Mouse (Mus musculus) CD4-positive naive resting alpha-beta T cell, adult 57 days (primary cell): ENCODE data around the gene Sgf29. TPM values are rescaled to one million over a fixed set of nuclear protein-coding genes. Genes with fewer than 3 reads are reported as not detected.

Experiments
- total RNA-seq: library from RNA; stranded (reverse); gene quantifications from one replicate; pipeline ENCODE4 v1.2.4, GENCODE M21; 2023

Sgf29 gene
- 70.0 TPM for total RNA-seq

DNA sequence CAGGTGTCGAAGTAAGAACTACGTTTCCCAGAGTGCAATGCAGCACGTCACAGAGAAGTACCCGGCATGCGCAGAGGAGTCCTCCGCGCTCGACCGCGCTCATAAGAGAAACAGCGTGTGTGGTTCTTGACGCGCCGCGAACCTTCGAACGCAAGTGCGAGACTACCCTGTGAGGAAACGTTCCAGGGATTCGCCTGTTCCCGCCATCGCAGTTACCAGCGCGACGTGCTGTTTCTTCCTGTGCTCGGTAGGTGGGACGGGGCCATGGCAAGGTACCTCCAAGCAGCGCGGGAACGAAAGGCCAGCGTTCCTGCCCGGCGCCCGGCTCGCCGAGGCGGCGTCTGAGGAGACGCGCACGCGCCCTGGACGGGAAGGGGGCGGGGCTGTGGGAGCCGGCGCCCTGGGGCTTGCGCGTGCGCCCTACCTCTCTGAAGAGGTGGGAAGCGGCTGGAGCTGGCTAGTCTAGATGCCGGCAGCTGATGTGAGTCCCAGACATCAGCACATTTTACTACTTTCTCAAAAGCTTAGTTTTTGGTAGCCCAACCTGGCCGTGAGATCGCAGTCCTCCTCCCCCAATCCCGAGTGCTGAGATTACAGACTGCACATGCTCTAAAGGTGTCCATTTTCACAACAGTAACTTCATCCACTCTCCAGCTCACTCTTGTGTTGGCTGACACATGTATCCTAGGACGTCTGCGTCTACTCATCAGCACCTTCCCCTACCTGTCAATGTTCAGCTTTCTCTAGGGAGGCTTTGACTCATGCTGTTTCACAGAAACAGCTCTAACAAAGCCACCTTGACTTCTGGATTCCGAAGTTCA is at the start of gene Sgf29:
Gene Sgf29 (plus strand): TSS at position 79 of the 821 bp plus-strand sequence.

DNA sequence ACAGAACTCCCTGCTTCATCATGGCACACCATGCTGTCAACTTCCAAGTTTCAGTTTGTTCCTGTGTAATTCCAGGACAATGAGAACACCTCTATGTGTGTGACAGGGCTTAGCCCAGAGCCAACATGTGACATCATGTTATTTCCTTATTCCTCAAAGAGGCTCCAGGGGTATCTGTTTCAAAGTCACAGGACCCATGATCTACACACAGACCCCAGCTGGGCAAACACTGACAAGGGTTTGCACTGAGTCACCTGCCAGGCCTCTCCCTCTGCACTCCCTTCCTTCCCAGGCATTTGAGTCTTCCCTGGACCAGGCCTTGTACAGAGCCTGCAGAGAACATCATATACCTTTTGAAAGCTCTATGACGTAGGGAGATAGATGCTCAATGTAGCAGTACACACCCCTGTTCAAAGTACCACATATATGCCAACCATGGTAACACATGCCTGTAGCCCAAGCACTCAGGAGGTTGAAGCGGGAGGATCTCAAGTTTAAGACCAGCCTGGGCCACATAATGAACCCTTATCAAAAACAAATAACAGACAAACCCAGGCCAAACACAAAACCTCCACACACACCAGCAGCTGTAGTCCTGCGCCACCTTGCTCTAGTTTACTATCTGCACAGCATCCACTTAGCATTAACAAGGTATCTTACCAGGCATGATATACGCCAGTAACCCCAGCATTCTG is 18.1 kb upstream of the Sgf29 start, which contains the start of gene Nupr1:
Gene Nupr1 (minus strand): TSS at position 38 of the 695 bp plus-strand sequence.

DNA sequence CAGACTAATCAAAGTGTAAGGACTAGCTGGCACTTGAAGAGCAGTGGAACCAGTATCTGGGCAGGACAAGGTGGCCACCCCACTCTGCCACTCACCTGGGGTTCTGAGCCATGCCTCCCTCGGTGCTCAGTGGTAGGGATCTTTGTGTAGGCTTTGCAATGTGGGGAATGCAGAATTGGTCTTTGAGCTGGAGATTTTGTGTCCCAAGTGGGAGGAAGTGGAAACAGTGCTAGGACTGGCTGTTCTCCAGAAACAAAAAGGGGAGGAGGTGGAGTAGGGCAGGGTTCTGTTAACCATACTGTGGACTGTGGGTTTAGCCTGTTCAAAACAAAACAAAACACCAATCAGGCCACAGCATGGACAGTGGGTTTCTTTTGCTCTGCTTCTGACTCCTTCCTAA is 27.1 kb downstream of the Sgf29 start, which contains the start of gene Sult1a1:
Gene Sult1a1 (minus strand): TSS at position 226 of the 400 bp plus-strand sequence.

DNA sequence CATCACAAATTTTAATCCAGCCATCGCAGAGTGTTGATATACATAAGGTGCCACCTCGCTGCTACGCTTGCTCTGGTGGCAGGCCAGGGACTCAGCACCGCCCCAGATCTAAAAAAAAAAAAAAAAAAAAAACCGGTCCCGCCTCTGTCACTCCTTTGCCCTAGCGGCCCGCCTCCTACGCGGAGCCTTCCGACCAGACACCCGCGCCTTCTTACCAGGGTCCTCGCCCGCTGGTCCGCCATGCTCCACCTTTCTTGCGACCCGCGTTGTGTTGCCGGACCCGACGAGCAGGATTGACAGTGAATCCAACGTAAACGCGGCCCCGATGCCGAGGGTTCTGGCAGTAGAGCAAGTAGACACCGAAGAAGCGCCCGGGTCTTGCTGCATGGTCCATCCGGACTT is 46.1 kb downstream of the Sgf29 start, which contains the start of gene Bola2:
Gene Bola2 (plus strand): TSS at position 192 of the 402 bp plus-strand sequence.

DNA sequence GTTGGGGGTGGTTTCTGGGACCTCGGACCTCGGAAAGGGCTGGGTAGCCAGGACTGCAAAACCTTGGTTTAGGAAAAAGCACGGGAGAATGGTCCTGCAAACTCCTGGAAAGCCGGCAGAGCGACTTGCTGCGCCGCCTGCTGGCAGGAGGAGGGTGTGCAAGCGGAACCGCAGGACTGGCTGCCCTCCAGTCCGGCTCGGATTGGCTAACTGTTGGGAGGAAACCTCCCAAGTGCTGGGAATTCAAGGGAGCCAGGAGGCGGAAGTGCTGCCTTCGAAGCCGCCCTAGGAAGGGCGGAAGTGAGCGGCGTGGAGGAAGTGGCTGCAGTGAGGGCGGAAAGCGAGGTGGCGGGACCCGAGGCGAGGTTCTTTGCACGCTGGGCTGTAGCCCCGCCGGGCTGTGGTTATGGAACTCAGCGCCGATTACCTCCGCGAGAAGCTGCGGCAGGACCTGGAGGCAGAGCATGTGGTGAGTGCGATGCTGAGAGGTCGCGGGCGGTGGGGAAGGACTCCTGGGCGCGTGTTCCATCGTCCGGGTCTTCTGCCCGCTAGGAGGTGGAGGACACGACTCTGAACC is 46.6 kb downstream of the Sgf29 start, which contains the start of gene Slx1b:
Gene Slx1b (minus strand): TSS at position 154 of the 577 bp plus-strand sequence.

DNA sequence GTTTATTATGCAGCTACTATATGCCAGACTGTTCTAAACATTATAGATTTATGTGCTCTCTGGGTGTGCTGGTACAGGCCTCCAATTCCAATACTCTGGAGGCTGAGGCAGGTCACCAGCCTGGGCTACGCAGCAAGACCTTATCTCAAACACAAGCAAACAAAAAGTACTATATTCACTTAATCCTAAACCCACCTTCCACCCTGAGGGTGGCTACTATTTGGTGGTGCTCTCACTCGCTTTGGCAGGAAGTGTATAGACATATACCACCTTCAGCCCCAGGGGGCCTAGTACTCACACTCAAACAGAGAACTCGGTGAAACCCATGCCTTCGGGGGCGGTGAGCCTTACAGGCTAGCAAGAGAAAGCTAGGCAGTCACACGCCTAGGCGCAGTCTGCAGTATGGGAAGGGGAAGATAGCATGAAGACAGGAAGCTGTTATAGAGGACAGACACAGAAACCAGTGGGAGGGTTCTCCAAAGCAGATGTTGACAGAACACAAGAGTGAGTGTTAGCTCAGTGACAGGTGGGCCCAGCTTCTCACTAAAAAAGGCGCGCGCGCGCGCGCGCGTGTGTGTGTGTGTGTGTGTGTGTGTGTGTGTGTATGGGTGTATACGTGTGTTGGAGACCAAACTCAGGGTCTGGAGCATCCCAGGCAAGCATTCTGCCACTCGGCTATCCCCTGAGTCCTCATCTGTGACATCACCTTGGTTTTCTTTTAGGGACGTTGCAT is 58.5 kb downstream of the Sgf29 start, which contains the start of gene Coro1a:
Gene Coro1a (minus strand): TSS at position 346 of the 733 bp plus-strand sequence.

Other genes starting within 250 kb of the Sgf29 start
- 42.7 TPM for gene Cd19, start 234.4 kb upstream of the Sgf29 start, total RNA-seq
- 35.2 TPM for gene Rabep2, start 220.6 kb upstream of the Sgf29 start, total RNA-seq
- 0.86 TPM for gene Atp2a1, start 186.2 kb upstream of the Sgf29 start, total RNA-seq
- 95.6 TPM for gene Sh2b1, start 173.9 kb upstream of the Sgf29 start, total RNA-seq
- 49.0 TPM for gene Tufm, start 161.9 kb upstream of the Sgf29 start, total RNA-seq
- gene Atxn2l, start 145.9 kb upstream of the Sgf29 start, total RNA-seq: 222 TPM
- 131 TPM for gene Eif3c, start 82.9 kb upstream of the Sgf29 start, total RNA-seq
- 6.9 TPM for gene Apobr, start 64.4 kb upstream of the Sgf29 start, total RNA-seq
- 108 TPM for gene Cln3, start 63.5 kb upstream of the Sgf29 start, total RNA-seq
- gene Il27, start 54.4 kb upstream of the Sgf29 start, total RNA-seq: not detected
- 1.3 TPM for gene Nupr1, start 18.4 kb upstream of the Sgf29 start, total RNA-seq
- 0.44 TPM for gene Sult1a1, start 27.1 kb downstream of the Sgf29 start, total RNA-seq
- 186 TPM for gene Bola2, start 46.1 kb downstream of the Sgf29 start, total RNA-seq
- gene Slx1b, start 46.5 kb downstream of the Sgf29 start, total RNA-seq: 10.8 TPM
- 1,350 TPM for gene Coro1a, start 58.5 kb downstream of the Sgf29 start, total RNA-seq
- 47.4 TPM for gene Mapk3, start 110.3 kb downstream of the Sgf29 start, total RNA-seq
- gene Gdpd3, start 117.0 kb downstream of the Sgf29 start, total RNA-seq: 5.8 TPM
- gene Ypel3, start 127.6 kb downstream of the Sgf29 start, total RNA-seq: 256 TPM
- 11.5 TPM for gene Tbx6, start 132.2 kb downstream of the Sgf29 start, total RNA-seq
- 252 TPM for gene Ppp4c, start 143.2 kb downstream of the Sgf29 start, total RNA-seq
- not detected for gene Fam57b, start 148.4 kb downstream of the Sgf29 start, total RNA-seq
- gene 4930451I11Rik, start 182.3 kb downstream of the Sgf29 start, total RNA-seq: not detected
- not detected for gene Doc2a, start 198.1 kb downstream of the Sgf29 start, total RNA-seq
- gene Hirip3, start 212.7 kb downstream of the Sgf29 start, total RNA-seq: 19.3 TPM
- 63.0 TPM for gene Ino80e, start 213.1 kb downstream of the Sgf29 start, total RNA-seq
- 94.6 TPM for gene Taok2, start 235.4 kb downstream of the Sgf29 start, total RNA-seq